Mouse (Mus musculus): ENCODE data around the gene Gtpbp6.

DNA sequence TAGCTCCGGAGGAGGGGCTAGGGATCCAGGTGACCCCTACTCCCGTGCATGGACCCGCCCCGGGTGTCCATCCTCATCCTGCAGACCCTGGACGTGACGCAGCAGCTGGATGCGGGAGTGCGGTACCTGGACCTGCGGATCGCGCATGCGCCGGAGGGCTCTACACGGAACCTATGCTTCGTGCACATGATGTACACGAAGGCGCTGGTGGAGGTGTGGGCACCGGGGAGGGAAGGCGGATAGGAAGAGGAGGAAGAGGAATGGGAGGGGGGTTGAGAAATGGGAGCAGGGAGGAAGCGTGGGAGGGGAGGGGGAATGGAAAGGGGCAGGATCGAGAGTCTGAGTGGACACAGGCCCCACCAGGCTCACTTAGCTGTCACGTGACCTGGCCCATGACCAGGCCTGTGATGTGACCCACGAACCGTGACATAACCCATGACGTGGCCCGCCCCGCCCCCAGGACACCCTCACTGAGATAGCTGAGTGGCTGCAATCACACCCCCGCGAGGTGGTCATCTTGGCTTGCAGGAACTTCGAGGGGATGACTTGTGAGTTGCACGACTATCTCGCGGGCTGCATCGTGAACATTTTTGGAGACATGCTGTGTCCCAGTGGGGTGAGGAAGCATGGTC, 6.2 kb downstream of the Gtpbp6 start:
- TF ChIP-seq CTCF (IDR thresholded peaks at IDR 0.05; ENCODE audit: low read depth, low read length): no peak
- no peak for TF ChIP-seq POLR2A (IDR thresholded peaks at IDR 0.05; ENCODE audit: extremely low read depth, insufficient read depth, low read length)

Data from liver, adult 2 months (tissue).